16 mouse cellular contexts compared by ENCODE assay signal in genomic region chr7:113240438-113240837, GRCm38 (mm10). TPM values are rescaled to one million over a fixed set of nuclear protein-coding genes. Genes with fewer than 3 reads are reported as not detected.
DNase-seq lines count a peak whose midpoint lies in the region; ATAC-seq and TF ChIP-seq lines count a peak whose summit lies in the region.
"Had no signal": no experiment of that assay in that cellular context is flagged by ENCODE, and none has a peak within 500 bp of the region (broad histone marks: within the 10 kb centered on the region; RNA-seq: fewer than 3 reads in every experiment).

No protein-coding gene starts in this region.

- peak; percentile 39 for DNase-seq in kidney, adult 2 months
- no peak for DNase-seq in kidney, adult 11 months
- peak; percentile 92 for DNase-seq in MEL-GATA-1-ER (ENCODE audit: extremely low read depth, low read depth)
- DNase-seq in heart, postnatal 0 days (ENCODE audit: low spot score) = peak; percentile 54
- DNase-seq in spleen, postnatal 4 days (ENCODE audit: low spot score in 2 of 2) = no peak
- no peak for DNase-seq in retina, embryonic 14.5 days (ENCODE audit: low spot score)
- DNase-seq in ovary, adult 18-20 months (ENCODE audit: low spot score) = no peak
- DNase-seq: adrenal gland, adult 8-10 months; cerebellum, postnatal 25 days; gastrocnemius, postnatal 36 days; thymus, postnatal 36 days had no signal

- H3K27ac ChIP-seq in kidney, adult 2 months (ENCODE audit: insufficient read depth, low read depth, low read length) = no peak overlapping the region
- H3K27ac ChIP-seq in heart, postnatal 0 days (ENCODE audit: low read depth) = peak overlapping the region; percentile 22
- H3K27ac ChIP-seq: hindbrain, postnatal 0 days; liver, embryonic 14.5 days had no signal

- H3K9ac ChIP-seq in heart, postnatal 0 days (replicated peaks; ENCODE audit: low read depth, low read length) = no peak overlapping the region
- H3K9ac ChIP-seq: liver, embryonic 14.5 days had no signal

- H3K4me3 ChIP-seq in kidney, adult 2 months (ENCODE audit: insufficient read depth, low read depth, low read length) = no peak overlapping the region
- H3K4me3 ChIP-seq in heart, postnatal 0 days (ENCODE audit: low read depth, low read length) = no peak overlapping the region

- no peaks in the 10 kb centered on the region for H3K27me3 ChIP-seq in kidney, adult 2 months (replicated peaks; ENCODE audit: control insufficient read depth, insufficient read depth, low read length)
- no peaks in the 10 kb centered on the region for H3K27me3 ChIP-seq in heart, postnatal 0 days (ENCODE audit: control insufficient read depth, insufficient read depth, low read length)
- H3K27me3 ChIP-seq: Patski had no signal

- no peak for TF ChIP-seq POLR2A in kidney, adult 2 months (IDR thresholded peaks at IDR 0.05; ENCODE audit: low read depth, low read length)

- no peak for TF ChIP-seq CTCF in kidney, adult 2 months (conservative IDR thresholded peaks at IDR 0.05; ENCODE audit: insufficient read depth, insufficient read length, low read depth, low read length)
- no peak for TF ChIP-seq CTCF in heart, postnatal 0 days (IDR thresholded peaks at IDR 0.05; ENCODE audit: low read depth)

- H3K9me3 ChIP-seq in heart, postnatal 0 days (replicated peaks; ENCODE audit: control insufficient read depth, low read length) = no peaks in the 10 kb centered on the region

- peak; percentile 51; the same call in 1 of the 2 replicates for ATAC-seq in heart, postnatal 0 days (ENCODE audit: insufficient read depth, low read depth)
- ATAC-seq in megakaryocyte progenitor cell, adult 5-6 weeks (replicated peaks; ENCODE audit: poor library complexity) = peak; percentile 32; the same call in 1 of the 2 replicates
- ATAC-seq: forebrain, embryonic 16.5 days; hindbrain, postnatal 0 days; Patski had no signal

- WGBS in kidney, adult 2 months = 79% methylated on average over 1 of the region's 1 CpGs
- 6% methylated on average over 1 of the region's 1 CpGs for WGBS in heart, postnatal 0 days

- TF ChIP-seq EP300 in heart, postnatal 0 days (IDR thresholded peaks at IDR 0.05; ENCODE audit: low read depth) = no peak

- H3K4me1 ChIP-seq in kidney, adult 2 months (ENCODE audit: control insufficient read depth, insufficient read depth, low read length) = peaks cover 31% of the 10 kb centered on the region
- H3K4me1 ChIP-seq in heart, postnatal 0 days (ENCODE audit: control insufficient read depth, insufficient read depth) = peaks cover 44% of the 10 kb centered on the region

- H3K36me3 ChIP-seq in kidney, adult 2 months (ENCODE audit: control insufficient read depth, insufficient read depth, low read length) = no peaks in the 10 kb centered on the region
- no peaks in the 10 kb centered on the region for H3K36me3 ChIP-seq in heart, postnatal 0 days (replicated peaks; ENCODE audit: control insufficient read depth, insufficient read depth, low read length)

- H3K4me2 ChIP-seq in heart, postnatal 0 days (ENCODE audit: low read depth, low read length) = no peak overlapping the region

RNA-seq across cellular contexts. Expression of gene Arntl, which starts 33.2 kb away (rescaled TPM):
- polyA plus RNA-seq in kidney, adult 2 months (2012; rRNA removed) = 6.0 and 7.3 TPM in 2 replicates
- total RNA-seq in heart, postnatal 0 days (2014; rRNA removed; ENCODE audit: low replicate concordance) = 8.0 and 9.3 TPM in 2 replicates
- 3.7 and 4.6 TPM in 2 replicates for polyA plus RNA-seq in heart, postnatal 0 days (2015; fragmentation: Nextera tagmentation; extraction: Ambion mirVana)
- 7.0 and 10.0 TPM in 2 replicates for total RNA-seq in megakaryocyte progenitor cell, adult 5-6 weeks (2015)
- total RNA-seq in megakaryocyte progenitor cell, adult 5-6 weeks (2017) = 10.9 and 11.4 TPM in 2 replicates

Comparison
In these comparisons a context has a peak if more than half of its experiments do, and no peak if none do; other contexts are left out.
1. DNase-seq: peak in kidney, adult 2 months (single experiment), MEL-GATA-1-ER (single experiment) and heart, postnatal 0 days (single experiment); none in kidney, adult 11 months (single experiment), spleen, postnatal 4 days (0 of 2), retina, embryonic 14.5 days (single experiment) and ovary, adult 18-20 months (single experiment).